Mouse (Mus musculus) heart, adult 2 months (tissue): ENCODE results near the gene Nudt9. TPM values are rescaled to one million over a fixed set of nuclear protein-coding genes. Genes with fewer than 3 reads are reported as not detected.
A peak's percentile ranks its signal among the peaks of the same experiment; 100 is the strongest.

ENCODE experiments used
- DNase-seq, 2 experiments: peaks; one replicate each; pipeline ENCODE4 v3.0.0; 2021
- H3K27ac ChIP-seq: fragments of 200-600 bp; 2 replicates; pipeline ENCODE4 v1.8.1; 2022
- H3K27me3 ChIP-seq: fragments of 200-500 bp; 2 replicates; pipeline ENCODE4 v1.6.1; 2012; ENCODE audit warnings: mild to moderate bottlenecking, low read length, inconsistent platforms, mixed read lengths; ENCODE audit not compliant: control insufficient read depth, insufficient read depth
- H3K36me3 ChIP-seq: fragments of 200-500 bp; 2 replicates; pipeline ENCODE4 v1.6.1; 2012; ENCODE audit warnings: low read length, inconsistent platforms; ENCODE audit not compliant: control insufficient read depth, insufficient read depth
- H3K4me1 ChIP-seq: fragments of 200-500 bp; 2 replicates; pipeline ENCODE4 v1.6.1; 2011; ENCODE audit warnings: low read length; ENCODE audit not compliant: control insufficient read depth, insufficient read depth
- H3K4me3 ChIP-seq: fragments of 200-600 bp; 2 replicates; pipeline ENCODE4 v1.8.1; 2022
- H3K79me2 ChIP-seq: fragments of 200-500 bp; replicated peaks from 2 replicates; pipeline ENCODE4 v1.6.1; 2012; ENCODE audit warnings: mild to moderate bottlenecking, inconsistent platforms, low read length, moderate library complexity, mixed read lengths; ENCODE audit not compliant: control insufficient read depth, insufficient read depth
- H3K9ac ChIP-seq: fragments of 200-500 bp; 2 replicates; pipeline ENCODE4 v1.6.1; 2012; ENCODE audit warnings: low read depth, mild to moderate bottlenecking, control low read depth, inconsistent platforms, low read length, mixed read lengths
- CTCF ChIP-seq: fragments of 200-600 bp; IDR thresholded peaks from 2 replicates; pipeline ENCODE4 v1.8.1; 2022; ENCODE audit warnings: antibody characterized with exemption, mild to moderate bottlenecking, moderate library complexity
- EP300 ChIP-seq: fragments of 200-500 bp; IDR thresholded peaks from 2 replicates; pipeline ENCODE4 v1.6.1; 2011; ENCODE audit warnings: low read depth, low read length, control low read depth; ENCODE audit not compliant: insufficient read depth
- POLR2A ChIP-seq: fragments of 200-500 bp; IDR thresholded peaks from 2 replicates; pipeline ENCODE4 v1.6.1; 2011; ENCODE audit warnings: mild to moderate bottlenecking, low read depth, low read length, control low read depth; ENCODE audit not compliant: insufficient read depth
- WGBS: fragments of 180-500 bp; shearing (Covaris S2); methylation state at CpG from one replicate; pipeline ENCODE4 v1.1.7; 2018; 5-methylcytosine and 5-hydroxymethylcytosine counted together
- intact Hi-C: fragments of 180-260 bp; cut with DNase I; formaldehyde crosslinking; loops from one replicate; pipeline ENCODE4 v1.15.1; 2025
- polyA plus RNA-seq: library from polyadenylated mRNA; depleted of rRNA; stranded (reverse); fragments of >200 nt; gene quantifications from 2 replicates; pipeline ENCODE4 v1.2.3, GENCODE M21; 2012
- total RNA-seq, 2 experiments: library from RNA; stranded (reverse); gene quantifications; 2 replicates each; pipeline ENCODE4 v1.2.3; 2021

The Nudt9 gene
- total and polyA plus RNA-seq, 3 experiments = 38.7 to 59.1 (median 48.3) TPM

DNA sequence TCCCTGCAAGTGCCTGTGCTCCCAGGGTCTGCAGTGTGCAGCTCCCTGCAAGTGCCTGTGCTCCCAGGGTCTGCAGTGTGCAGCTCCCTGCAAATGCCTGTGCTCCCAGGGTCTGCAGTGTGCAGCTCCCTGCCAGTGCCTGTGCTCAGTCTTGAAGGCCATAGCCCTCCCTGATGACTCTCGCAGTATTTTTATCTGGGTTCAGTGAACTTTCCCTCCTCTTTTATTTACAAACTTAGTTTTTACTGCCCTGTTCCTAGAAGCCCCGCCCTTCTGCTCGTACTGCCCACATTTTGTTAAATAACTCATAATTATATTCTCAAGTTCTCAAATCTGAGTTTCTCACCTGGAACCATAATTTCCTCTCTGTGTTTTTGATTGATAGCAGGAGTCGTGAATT is 57.1 kb downstream of the Nudt9 start:
- WGBS = 47% methylated on average over 4 of the region's 4 CpGs
- intact Hi-C loops = no loop called here
- Histone ChIP-seq H3K9ac (no peak overlapping the region), H3K79me2 (peaks cover 1% of the 10 kb centered on the region), H3K27me3 (no peaks in the 10 kb centered on the region), H3K4me3 (no peak overlapping the region), H3K36me3 (peaks cover 39% of the 10 kb centered on the region), H3K4me1 (peaks cover 20% of the 10 kb centered on the region), H3K27ac (peak overlapping the region; percentile 9; the same call in 1 of the 2 replicates)
- DNase-seq = no peak
- TF ChIP-seq POLR2A (no peak), EP300 (no peak), CTCF (no peak)

DNA sequence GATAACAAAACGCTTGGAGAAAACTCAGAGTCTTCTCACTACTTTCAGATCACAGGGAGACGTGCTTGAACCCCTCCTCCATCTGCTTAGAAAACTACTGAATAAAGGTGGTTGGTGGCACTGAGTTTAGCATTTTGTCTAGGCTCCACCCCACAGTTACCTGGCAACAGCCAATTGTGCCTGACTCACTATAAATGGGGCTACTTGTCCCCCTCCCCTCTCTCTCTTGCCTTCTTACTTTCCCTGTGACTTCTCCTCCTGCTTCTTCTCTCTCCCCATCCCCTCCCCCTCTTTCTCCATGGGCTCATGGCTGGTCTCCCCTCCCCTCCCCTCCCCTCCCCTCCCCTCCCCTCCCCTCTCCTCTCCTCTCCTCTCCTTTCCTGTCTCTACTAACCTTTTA is 58.0 kb downstream of the Nudt9 start:
- Histone ChIP-seq H3K27me3 (no peaks in the 10 kb centered on the region), H3K79me2 (peaks cover 1% of the 10 kb centered on the region), H3K4me1 (peaks cover 24% of the 10 kb centered on the region), H3K4me3 (no peak overlapping the region), H3K36me3 (peaks cover 37% of the 10 kb centered on the region), H3K27ac (no peak overlapping the region), H3K9ac (no peak overlapping the region)
- WGBS = 83% methylated on average over 2 of the region's 2 CpGs
- intact Hi-C loops = no loop called here
- DNase-seq = no peak
- no peak for TF ChIP-seq CTCF
- no peak for TF ChIP-seq EP300
- TF ChIP-seq POLR2A = no peak

DNA sequence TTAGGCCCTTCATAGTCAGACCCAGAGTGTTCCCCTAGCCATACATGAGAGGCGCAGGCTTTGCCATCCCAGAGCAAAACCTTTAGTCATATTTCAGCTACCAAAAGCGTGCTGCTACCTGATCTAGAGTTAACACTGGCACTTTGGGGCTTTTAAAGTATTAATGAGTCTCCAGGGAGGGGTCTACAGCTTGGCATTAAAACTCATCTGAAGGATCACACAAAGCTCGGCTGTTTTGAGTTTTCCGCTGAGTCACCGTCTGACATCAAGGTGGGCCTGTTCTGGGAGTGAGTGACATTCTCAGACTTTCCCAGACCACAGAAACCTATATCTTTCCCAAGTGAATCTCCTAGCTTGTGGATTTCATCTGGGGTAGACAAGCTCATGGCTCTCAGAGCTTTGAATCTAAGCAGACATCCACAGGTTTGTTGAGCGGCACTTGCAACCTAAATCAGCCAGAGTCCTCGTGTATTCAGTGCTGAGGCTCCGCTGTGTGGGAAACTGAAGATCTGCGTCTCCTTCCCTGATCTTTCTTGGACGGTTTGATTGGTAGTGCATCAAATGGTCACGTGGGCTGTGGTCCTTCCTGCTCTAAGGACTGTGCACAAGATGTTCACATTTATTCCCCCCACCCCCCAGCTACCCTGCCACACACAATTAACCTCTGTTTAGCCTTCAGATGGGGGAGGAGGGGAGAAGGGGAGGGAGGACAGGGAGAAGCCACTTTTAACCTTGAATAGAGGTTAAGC is 62.2 kb downstream of the Nudt9 start:
- Histone ChIP-seq H3K9ac (peak overlapping the region; percentile 26), H3K4me1 (peaks cover 16% of the 10 kb centered on the region), H3K36me3 (peaks cover 20% of the 10 kb centered on the region), H3K4me3 (peak overlapping the region; percentile 29; the same call in 1 of the 2 replicates), H3K27ac (peak overlapping the region; percentile 96), H3K27me3 (no peaks in the 10 kb centered on the region), H3K79me2 (no peaks in the 10 kb centered on the region; the same call in 1 of the 2 replicates)
- intact Hi-C loops = no loop called here
- 46% methylated on average over 11 of the region's 11 CpGs for WGBS
- peak in 1 of 2 experiments; percentile 25 for DNase-seq
- TF ChIP-seq EP300 = 0 out of 2 replicates have a peak, but pooled peaks have one; percentile 23
- peak; percentile 50; the same call in 1 of the 2 replicates for TF ChIP-seq POLR2A
- TF ChIP-seq CTCF = no peak

- Histone ChIP-seq H3K79me2 (no peaks in the 10 kb centered on the region; the same call in 1 of the 2 replicates), H3K4me1 (peaks cover 16% of the 10 kb centered on the region), H3K9ac (peak overlapping the region; percentile 16; the same call in 1 of the 2 replicates), H3K27me3 (no peaks in the 10 kb centered on the region), H3K4me3 (peak overlapping the region; percentile 29), H3K36me3 (peaks cover 14% of the 10 kb centered on the region), H3K27ac (peak overlapping the region; percentile 96)
- intact Hi-C loops = no loop called here
- peak in 1 of 2 experiments; percentile 34 for DNase-seq
- 29% methylated on average over 18 of the region's 18 CpGs for WGBS
- no peak for TF ChIP-seq EP300
- TF ChIP-seq POLR2A = no peak
- TF ChIP-seq CTCF = no peak
Observed at GRCm38 (mm10) chr5:104108879-104109369, 62.8 kb downstream of the Nudt9 start.

DNA sequence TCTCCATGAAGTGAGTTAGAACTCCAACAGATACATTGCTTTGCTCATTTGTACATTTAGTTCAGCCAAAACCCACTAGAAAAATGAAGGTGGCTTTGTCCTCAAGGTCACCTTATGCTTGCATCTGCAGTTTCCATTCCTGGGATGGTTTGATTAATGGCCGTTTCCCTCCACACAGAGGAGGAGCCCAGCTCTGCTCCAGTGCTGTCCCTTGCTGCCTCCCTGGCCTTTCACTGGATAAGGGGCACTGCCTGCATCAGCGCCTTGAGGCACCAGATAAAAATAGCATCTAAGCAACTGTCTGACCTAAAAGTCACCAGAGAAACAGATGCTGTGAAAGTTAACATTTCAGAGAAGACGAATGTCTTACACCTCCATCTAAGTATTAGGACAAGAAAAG is 63.4 kb downstream of the Nudt9 start:
- H3K79me2 ChIP-seq = no peaks in the 10 kb centered on the region

More for the DNA sequence above, 63.4 kb downstream of the Nudt9 start:
- intact Hi-C loops = no loop called here
- no peak for TF ChIP-seq CTCF
- 0 out of 2 replicates have a peak, but pooled peaks have one; percentile 35 for TF ChIP-seq POLR2A
- TF ChIP-seq EP300 = no peak
- Histone ChIP-seq H3K27ac (peak overlapping the region; percentile 96), H3K4me1 (peaks cover 16% of the 10 kb centered on the region), H3K9ac (peak overlapping the region; percentile 50), H3K36me3 (peaks cover 12% of the 10 kb centered on the region), H3K4me3 (peak overlapping the region; percentile 37; the same call in 1 of the 2 replicates), H3K27me3 (no peaks in the 10 kb centered on the region)
- 34% methylated on average over 3 of the region's 3 CpGs for WGBS
- DNase-seq = peak; percentile 24 to 48
